25 mouse cellular contexts compared by ENCODE assay signal in the genomic region with DNA sequence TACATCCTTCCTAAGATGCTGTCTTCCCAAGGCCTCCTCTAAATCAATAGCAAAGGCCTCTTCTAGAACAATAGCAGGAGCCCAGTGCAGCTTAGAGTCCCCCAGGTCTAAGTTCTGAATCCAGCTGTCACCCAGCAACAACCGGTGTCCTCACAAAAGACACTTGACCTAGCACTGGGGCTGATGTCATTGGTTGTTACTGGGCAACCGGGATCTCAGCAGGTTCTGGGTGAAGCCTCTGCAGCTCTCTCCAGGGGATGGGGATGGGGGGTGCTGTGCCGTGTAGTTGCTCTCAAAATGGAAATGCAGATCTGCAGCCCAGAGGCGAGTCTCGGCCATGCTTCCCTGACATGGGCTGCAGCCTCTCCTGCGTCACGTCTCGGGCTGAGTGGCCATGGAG. TPM values are rescaled to one million over a fixed set of nuclear protein-coding genes. Genes with fewer than 3 reads are reported as not detected.
A peak's percentile ranks its signal among the peaks of the same experiment; 100 is the strongest.
DNase-seq lines count a peak whose midpoint lies in the region; ATAC-seq and TF ChIP-seq lines count a peak whose summit lies in the region.
"Had no signal": no experiment of that assay in that cellular context is flagged by ENCODE, and none has a peak within 500 bp of the region (broad histone marks: within the 10 kb centered on the region; RNA-seq: fewer than 3 reads in every experiment).

No protein-coding gene starts in this region.

- H3K9me3 ChIP-seq in forebrain, postnatal 0 days (ENCODE audit: low read length) = no peaks in the 10 kb centered on the region
- no peaks in the 10 kb centered on the region for H3K9me3 ChIP-seq in forebrain, embryonic 14.5 days (replicated peaks; ENCODE audit: control insufficient read depth, low read length)
- no peaks in the 10 kb centered on the region for H3K9me3 ChIP-seq in hindbrain, embryonic 14.5 days (ENCODE audit: control insufficient read depth, low read length)
- H3K9me3 ChIP-seq in midbrain, embryonic 14.5 days (ENCODE audit: control insufficient read depth, low read length) = no peaks in the 10 kb centered on the region
- H3K9me3 ChIP-seq in liver, postnatal 0 days (ENCODE audit: low read length) = no peaks in the 10 kb centered on the region
- H3K9me3 ChIP-seq: forebrain, embryonic 13.5 days; heart, embryonic 15.5 days; stomach, embryonic 15.5 days had no signal

- TF ChIP-seq POLR2A in brain, embryonic 14.5 days (IDR thresholded peaks at IDR 0.05; ENCODE audit: borderline replicate concordance, extremely low read depth, insufficient read depth, insufficient read length, poor library complexity, severe bottlenecking) = no peak

- H3K4me2 ChIP-seq in forebrain, postnatal 0 days (ENCODE audit: low read depth) = no peak overlapping the region
- no peak overlapping the region for H3K4me2 ChIP-seq in forebrain, embryonic 14.5 days (ENCODE audit: low read length)
- H3K4me2 ChIP-seq in hindbrain, embryonic 14.5 days (replicated peaks) = no peak overlapping the region
- H3K4me2 ChIP-seq in midbrain, embryonic 14.5 days (ENCODE audit: low read length) = no peak overlapping the region
- H3K4me2 ChIP-seq in liver, postnatal 0 days (ENCODE audit: low read depth, low read length) = no peak overlapping the region
- H3K4me2 ChIP-seq: forebrain, embryonic 13.5 days; heart, embryonic 15.5 days; lung, embryonic 14.5 days; stomach, embryonic 15.5 days had no signal

- no peaks in the 10 kb centered on the region for H3K27me3 ChIP-seq in forebrain, postnatal 0 days (ENCODE audit: insufficient read depth, low read length)
- H3K27me3 ChIP-seq in forebrain, embryonic 14.5 days (replicated peaks; ENCODE audit: control insufficient read depth, insufficient read depth, low read length) = no peaks in the 10 kb centered on the region; the same call in 1 of the 2 replicates
- H3K27me3 ChIP-seq in hindbrain, embryonic 14.5 days (ENCODE audit: control insufficient read depth, insufficient read depth, low read length) = no peaks in the 10 kb centered on the region
- no peaks in the 10 kb centered on the region for H3K27me3 ChIP-seq in midbrain, embryonic 14.5 days (ENCODE audit: control insufficient read depth, insufficient read depth, low read length)
- peaks cover 12% of the 10 kb centered on the region; the same call in 1 of the 2 replicates for H3K27me3 ChIP-seq in liver, postnatal 0 days (ENCODE audit: insufficient read depth, low read length)
- H3K27me3 ChIP-seq: stomach, embryonic 15.5 days had no signal

- WGBS in forebrain, postnatal 0 days = 40% methylated on average over 8 of the region's 8 CpGs
- whole genome bisulfite sequencing in forebrain, embryonic 14.5 days = 46% methylated on average over 8 of the region's 8 CpGs
- 38% methylated on average over 8 of the region's 8 CpGs for WGBS in hindbrain, embryonic 14.5 days
- WGBS in midbrain, embryonic 14.5 days = 28% methylated on average over 8 of the region's 8 CpGs
- 61% methylated on average over 8 of the region's 8 CpGs for WGBS in liver, postnatal 0 days (ENCODE audit: insufficient replicate concordance)

- no peak for TF ChIP-seq EP300 in liver, postnatal 0 days (IDR thresholded peaks at IDR 0.05; ENCODE audit: low read depth)

- no peak for TF ChIP-seq CTCF in forebrain, postnatal 0 days (IDR thresholded peaks at IDR 0.05; ENCODE audit: low read depth)
- no peak for TF ChIP-seq CTCF in brain, embryonic 14.5 days (IDR thresholded peaks at IDR 0.05; ENCODE audit: borderline replicate concordance, extremely low read depth, insufficient read depth, insufficient read length)
- TF ChIP-seq CTCF in liver, postnatal 0 days (IDR thresholded peaks at IDR 0.05; ENCODE audit: low read depth) = no peak

- H3K27ac ChIP-seq in forebrain, postnatal 0 days (ENCODE audit: low read depth, low read length) = no peak overlapping the region
- no peak overlapping the region for H3K27ac ChIP-seq in forebrain, embryonic 14.5 days (ENCODE audit: low read depth, low read length)
- H3K27ac ChIP-seq in hindbrain, embryonic 14.5 days = 0 out of 2 replicates have a peak overlapping the region, but pooled peaks have one; percentile 38
- peak overlapping the region; percentile 49; the same call in 1 of the 2 replicates for H3K27ac ChIP-seq in midbrain, embryonic 14.5 days (replicated peaks; ENCODE audit: low read depth, low read length)
- no peak overlapping the region for H3K27ac ChIP-seq in liver, postnatal 0 days (ENCODE audit: low read depth)
- H3K27ac ChIP-seq: forebrain, embryonic 13.5 days; heart, embryonic 15.5 days; macrophage; stomach, embryonic 15.5 days had no signal

- H3K4me1 ChIP-seq in forebrain, postnatal 0 days (ENCODE audit: insufficient read depth) = no peaks in the 10 kb centered on the region
- no peaks in the 10 kb centered on the region; the same call in 1 of the 2 replicates for H3K4me1 ChIP-seq in forebrain, embryonic 14.5 days (ENCODE audit: control insufficient read depth, insufficient read depth, low read length)
- H3K4me1 ChIP-seq in hindbrain, embryonic 14.5 days (replicated peaks; ENCODE audit: control insufficient read depth, insufficient read depth, low read length) = peaks cover 13% of the 10 kb centered on the region; the same call in 1 of the 2 replicates
- peaks cover 14% of the 10 kb centered on the region for H3K4me1 ChIP-seq in midbrain, embryonic 14.5 days (ENCODE audit: control insufficient read depth, insufficient read depth, low read length)
- no peaks in the 10 kb centered on the region for H3K4me1 ChIP-seq in liver, postnatal 0 days (ENCODE audit: insufficient read depth)
- H3K4me1 ChIP-seq: forebrain, embryonic 13.5 days; heart, embryonic 15.5 days; stomach, embryonic 15.5 days had no signal

- 0 out of 2 replicates have a peak, but pooled peaks cover 3% of the 10 kb centered on the region for H3K36me3 ChIP-seq in forebrain, postnatal 0 days (ENCODE audit: insufficient read depth)
- no peaks in the 10 kb centered on the region for H3K36me3 ChIP-seq in forebrain, embryonic 14.5 days (ENCODE audit: control insufficient read depth, insufficient read depth, low read length)
- 0 out of 2 replicates have a peak, but pooled peaks cover 3% of the 10 kb centered on the region for H3K36me3 ChIP-seq in hindbrain, embryonic 14.5 days (replicated peaks; ENCODE audit: control insufficient read depth, insufficient read depth)
- H3K36me3 ChIP-seq in midbrain, embryonic 14.5 days (ENCODE audit: control insufficient read depth, insufficient read depth, low read length) = peaks cover 7% of the 10 kb centered on the region; the same call in 1 of the 2 replicates
- no peaks in the 10 kb centered on the region for H3K36me3 ChIP-seq in liver, postnatal 0 days (replicated peaks; ENCODE audit: insufficient read depth, low read length)
- H3K36me3 ChIP-seq: heart, embryonic 15.5 days; stomach, embryonic 15.5 days had no signal

- DNase-seq in forebrain, postnatal 0 days = no peak
- no peak for DNase-seq in forebrain, embryonic 14.5 days (ENCODE audit: low spot score)
- DNase-seq in brain, embryonic 14.5 days (ENCODE audit: low read depth) = peak; percentile 55
- DNase-seq in hindbrain, embryonic 14.5 days (ENCODE audit: low spot score) = no peak
- peak; percentile 41 for DNase-seq in midbrain, embryonic 14.5 days
- no peak for DNase-seq in lung, adult 18-20 months
- no peak for DNase-seq in liver, postnatal 0 days
- DNase-seq in natural killer cell, adult 2 months (ENCODE audit: low spot score in 2 of 2) = no peak
- DNase-seq: adrenal gland, postnatal 10 days; cerebellum, adult 2 months; heart, adult 18-20 months; kidney, adult 2 months; kidney, postnatal 14 days; layer of hippocampus, adult 9-11 months; liver; lung, embryonic 14.5 days; right cerebral cortex, adult 18-20 months; spleen, adult 18-20 months; thymus, postnatal 25 days had no signal

- peak; percentile 55 for ATAC-seq in forebrain, postnatal 0 days
- no peak for ATAC-seq in forebrain, embryonic 14.5 days
- no peak for ATAC-seq in hindbrain, embryonic 14.5 days (ENCODE audit: low FRiP score)
- no peak for ATAC-seq in midbrain, embryonic 14.5 days (ENCODE audit: low FRiP score, low TSS enrichment)
- no peak for ATAC-seq in liver, postnatal 0 days
- ATAC-seq: forebrain, embryonic 13.5 days had no signal

- no peak overlapping the region for H3K4me3 ChIP-seq in forebrain, postnatal 0 days (ENCODE audit: low read depth, low read length)
- no peak overlapping the region for H3K4me3 ChIP-seq in forebrain, embryonic 14.5 days (ENCODE audit: low read depth, low read length)
- H3K4me3 ChIP-seq in hindbrain, embryonic 14.5 days (replicated peaks; ENCODE audit: low read length) = no peak overlapping the region
- H3K4me3 ChIP-seq in midbrain, embryonic 14.5 days (replicated peaks; ENCODE audit: low read depth, low read length) = no peak overlapping the region
- H3K4me3 ChIP-seq in liver, postnatal 0 days (ENCODE audit: low read depth, low read length) = no peak overlapping the region
- H3K4me3 ChIP-seq: forebrain, embryonic 13.5 days; heart, embryonic 15.5 days; stomach, embryonic 15.5 days had no signal

- no peak overlapping the region for H3K9ac ChIP-seq in forebrain, postnatal 0 days
- no peak overlapping the region for H3K9ac ChIP-seq in forebrain, embryonic 14.5 days (ENCODE audit: low read length)
- H3K9ac ChIP-seq in hindbrain, embryonic 14.5 days = 0 out of 2 replicates have a peak overlapping the region, but pooled peaks have one; percentile 31
- H3K9ac ChIP-seq in midbrain, embryonic 14.5 days (replicated peaks; ENCODE audit: low read length) = no peak overlapping the region; the same call in 1 of the 2 replicates
- no peak overlapping the region for H3K9ac ChIP-seq in liver, postnatal 0 days (replicated peaks)
- H3K9ac ChIP-seq: heart, embryonic 15.5 days; lung, embryonic 14.5 days; stomach, embryonic 15.5 days had no signal

RNA-seq across cellular contexts. Expression of a gene that starts 10.2 kb away (rescaled TPM):
- 58.3 and 59.2 TPM in 2 replicates for total RNA-seq in forebrain, postnatal 0 days (2014; rRNA removed)
- polyA plus RNA-seq in forebrain, postnatal 0 days (2015; fragmentation: Nextera tagmentation; extraction: Ambion mirVana) = 81.5 and 94.5 TPM in 2 replicates
- polyA plus RNA-seq in forebrain, embryonic 14.5 days (2014; fragmentation: Nextera tagmentation; extraction: Ambion mirVana) = 96.1 and 101 TPM in 2 replicates
- polyA plus RNA-seq in brain, embryonic 14.5 days (2012; rRNA removed) = 77.6 and 110 TPM in 2 replicates
- 64.6 and 67.8 TPM in 2 replicates for polyA plus RNA-seq in hindbrain, embryonic 14.5 days (2014; fragmentation: Nextera tagmentation; extraction: Ambion mirVana)
- polyA plus RNA-seq in midbrain, embryonic 14.5 days (2014; fragmentation: Nextera tagmentation; extraction: Ambion mirVana) = 77.8 and 83.8 TPM in 2 replicates
- polyA plus RNA-seq in liver, postnatal 0 days (2015; fragmentation: Nextera tagmentation; extraction: Ambion mirVana) = 9.7 and 10.2 TPM in 2 replicates

RNA-seq across cellular contexts. Expression of a gene that starts 16.8 kb away (rescaled TPM):
- total RNA-seq in forebrain, postnatal 0 days (2014; rRNA removed) = 129 and 184 TPM in 2 replicates
- polyA plus RNA-seq in forebrain, postnatal 0 days (2015; fragmentation: Nextera tagmentation; extraction: Ambion mirVana) = 41.9 and 87.3 TPM in 2 replicates
- 7.6 and 8.5 TPM in 2 replicates for polyA plus RNA-seq in forebrain, embryonic 14.5 days (2014; fragmentation: Nextera tagmentation; extraction: Ambion mirVana)
- polyA plus RNA-seq in brain, embryonic 14.5 days (2012; rRNA removed) = 20.7 and 53.6 TPM in 2 replicates
- polyA plus RNA-seq in hindbrain, embryonic 14.5 days (2014; fragmentation: Nextera tagmentation; extraction: Ambion mirVana) = 20.9 and 24.8 TPM in 2 replicates
- 17.8 and 42.5 TPM in 2 replicates for polyA plus RNA-seq in midbrain, embryonic 14.5 days (2014; fragmentation: Nextera tagmentation; extraction: Ambion mirVana)
- polyA plus RNA-seq in liver, postnatal 0 days (2015; fragmentation: Nextera tagmentation; extraction: Ambion mirVana) = 0.09 and 0.13 TPM in 2 replicates

RNA-seq across cellular contexts. Expression of a gene that starts 45.5 kb away (rescaled TPM):
- total RNA-seq in forebrain, postnatal 0 days (2014; rRNA removed) = 43.0 and 56.4 TPM in 2 replicates
- polyA plus RNA-seq in forebrain, postnatal 0 days (2015; fragmentation: Nextera tagmentation; extraction: Ambion mirVana) = 2.3 and 3.7 TPM in 2 replicates
- 4.8 and 7.6 TPM in 2 replicates for polyA plus RNA-seq in forebrain, embryonic 14.5 days (2014; fragmentation: Nextera tagmentation; extraction: Ambion mirVana)
- 46.5 and 47.9 TPM in 2 replicates for polyA plus RNA-seq in brain, embryonic 14.5 days (2012; rRNA removed)
- polyA plus RNA-seq in hindbrain, embryonic 14.5 days (2014; fragmentation: Nextera tagmentation; extraction: Ambion mirVana) = 5.9 and 6.7 TPM in 2 replicates
- polyA plus RNA-seq in midbrain, embryonic 14.5 days (2014; fragmentation: Nextera tagmentation; extraction: Ambion mirVana) = 7.2 and 7.8 TPM in 2 replicates
- polyA plus RNA-seq in liver, postnatal 0 days (2015; fragmentation: Nextera tagmentation; extraction: Ambion mirVana) = 3.3 and 4.2 TPM in 2 replicates

RNA-seq across cellular contexts. Expression of a gene that starts 46.2 kb away (rescaled TPM):
- 9.0 and 18.6 TPM in 2 replicates for total RNA-seq in forebrain, postnatal 0 days (2014; rRNA removed)
- polyA plus RNA-seq in forebrain, postnatal 0 days (2015; fragmentation: Nextera tagmentation; extraction: Ambion mirVana) = 3.7 and 4.0 TPM in 2 replicates
- not detected in 2 replicates for polyA plus RNA-seq in forebrain, embryonic 14.5 days (2014; fragmentation: Nextera tagmentation; extraction: Ambion mirVana)
- polyA plus RNA-seq in brain, embryonic 14.5 days (2012; rRNA removed) = 0.53 and 1.8 TPM in 2 replicates
- 1.4 and 5.5 TPM in 2 replicates for polyA plus RNA-seq in hindbrain, embryonic 14.5 days (2014; fragmentation: Nextera tagmentation; extraction: Ambion mirVana)
- 0.26 TPM in 1 of 2 replicates, not detected in the other for polyA plus RNA-seq in midbrain, embryonic 14.5 days (2014; fragmentation: Nextera tagmentation; extraction: Ambion mirVana)
- polyA plus RNA-seq in liver, postnatal 0 days (2015; fragmentation: Nextera tagmentation; extraction: Ambion mirVana) = not detected in 2 replicates
- total RNA-seq: hematopoietic stem cell, adult 5-6 weeks; neutrophil, adult 5-6 weeks had no signal
- polyA plus RNA-seq: forebrain, embryonic 13.5 days; heart, embryonic 15.5 days; kidney, adult 2 months; lung, embryonic 14.5 days; macrophage; stomach, embryonic 15.5 days had no signal

RNA-seq across cellular contexts. Expression of a gene that starts 46.7 kb away (rescaled TPM):
- total RNA-seq in forebrain, postnatal 0 days (2014; rRNA removed) = 69.1 and 86.8 TPM in 2 replicates
- polyA plus RNA-seq in forebrain, postnatal 0 days (2015; fragmentation: Nextera tagmentation; extraction: Ambion mirVana) = 27.5 and 53.8 TPM in 2 replicates
- polyA plus RNA-seq in forebrain, embryonic 14.5 days (2014; fragmentation: Nextera tagmentation; extraction: Ambion mirVana) = 18.1 and 29.1 TPM in 2 replicates
- 69.6 and 84.6 TPM in 2 replicates for polyA plus RNA-seq in brain, embryonic 14.5 days (2012; rRNA removed)
- polyA plus RNA-seq in hindbrain, embryonic 14.5 days (2014; fragmentation: Nextera tagmentation; extraction: Ambion mirVana) = 36.9 and 39.8 TPM in 2 replicates
- 46.7 and 52.1 TPM in 2 replicates for polyA plus RNA-seq in midbrain, embryonic 14.5 days (2014; fragmentation: Nextera tagmentation; extraction: Ambion mirVana)
- polyA plus RNA-seq in liver, postnatal 0 days (2015; fragmentation: Nextera tagmentation; extraction: Ambion mirVana) = 3.9 and 4.4 TPM in 2 replicates

Comparison
In these comparisons a context has a peak if more than half of its experiments do, and no peak if none do; other contexts are left out.
1. DNase-seq: peak in brain, embryonic 14.5 days (single experiment) and midbrain, embryonic 14.5 days (single experiment); none in forebrain, postnatal 0 days (single experiment), forebrain, embryonic 14.5 days (single experiment), hindbrain, embryonic 14.5 days (single experiment), lung, adult 18-20 months (0 of 2), liver, postnatal 0 days (single experiment) and natural killer cell, adult 2 months (0 of 2).
2. H3K27ac ChIP-seq: peak in hindbrain, embryonic 14.5 days (single experiment) and midbrain, embryonic 14.5 days (single experiment); none in forebrain, postnatal 0 days (single experiment), forebrain, embryonic 14.5 days (single experiment) and liver, postnatal 0 days (single experiment).